Mouse (Mus musculus): Measurements from ENCODE around the gene Kcnj8.

The Kcnj8 gene

DNA sequence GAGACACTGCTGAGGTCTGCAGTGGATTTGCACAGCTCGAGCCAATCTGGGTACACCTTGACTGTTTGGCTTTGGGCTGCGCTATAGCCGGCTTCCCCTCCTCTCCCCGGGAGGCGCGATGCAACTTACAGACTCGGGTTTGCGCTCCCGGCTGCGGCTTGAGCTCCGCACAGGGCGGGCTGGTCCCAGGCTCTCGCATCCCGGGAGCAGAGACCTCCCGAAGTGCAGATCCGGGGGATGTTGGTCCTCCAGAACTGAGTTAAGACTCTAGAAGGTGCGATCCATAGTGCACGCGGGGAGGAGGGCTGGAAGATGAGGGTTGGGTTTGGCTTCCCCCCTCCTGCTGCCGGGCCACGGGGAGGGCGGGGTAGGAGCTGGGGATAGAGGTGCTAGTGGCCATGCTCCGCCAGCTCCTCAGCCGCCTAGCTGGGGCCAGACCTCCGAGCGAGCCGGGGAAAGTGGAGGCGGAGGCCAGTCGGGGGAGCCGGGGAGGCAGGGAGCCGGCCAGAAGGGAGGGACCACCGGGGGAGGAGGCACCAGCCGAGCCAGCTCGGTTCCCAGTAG is at the start of gene Kcnj8:
Gene Kcnj8, minus strand, starts transcription at position 560 of the 564 bp plus-strand sequence.
- DNase-seq = peak; percentile 37 to 43

DNA sequence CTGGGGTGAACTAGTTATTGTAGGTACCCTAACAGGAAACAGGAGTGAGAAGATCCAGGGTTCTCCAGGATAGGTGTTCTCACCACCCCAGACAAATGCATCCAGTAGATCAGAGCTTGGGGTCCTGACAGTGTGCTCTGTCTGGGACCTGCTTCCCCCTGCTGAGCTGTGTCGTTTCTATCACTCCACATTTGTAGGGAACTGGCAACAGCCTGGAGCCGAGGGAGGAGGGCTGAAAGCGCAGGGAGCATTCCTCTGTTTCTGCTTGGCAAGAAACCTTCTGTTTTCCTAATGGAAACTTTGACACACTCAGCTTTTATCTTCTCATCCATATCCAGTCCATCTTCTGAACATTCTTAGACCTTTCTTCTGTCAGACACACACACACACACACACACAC is 45.2 kb upstream of the Kcnj8 start:
- DNase-seq = no peak

DNA sequence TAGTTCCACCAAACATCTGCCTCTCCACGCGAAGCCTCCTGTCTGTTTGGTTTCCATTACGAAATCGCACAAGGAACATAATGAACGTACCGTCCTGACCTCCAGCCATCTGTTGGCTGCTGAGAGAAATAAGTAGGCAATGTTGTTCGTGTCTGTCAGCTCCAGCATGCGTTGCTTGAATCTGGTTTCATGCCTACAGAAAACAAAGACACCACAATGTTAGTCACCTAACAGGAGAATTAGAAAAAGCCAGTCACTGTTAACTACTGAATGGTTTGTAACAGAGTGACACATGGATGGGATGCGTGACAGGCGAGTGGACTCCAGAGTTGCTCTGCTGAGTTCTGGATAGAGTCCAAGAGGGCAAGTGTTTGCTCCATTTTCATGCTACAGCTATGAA is 42.9 kb upstream of the Kcnj8 start:
- DNase-seq = no peak

DNA sequence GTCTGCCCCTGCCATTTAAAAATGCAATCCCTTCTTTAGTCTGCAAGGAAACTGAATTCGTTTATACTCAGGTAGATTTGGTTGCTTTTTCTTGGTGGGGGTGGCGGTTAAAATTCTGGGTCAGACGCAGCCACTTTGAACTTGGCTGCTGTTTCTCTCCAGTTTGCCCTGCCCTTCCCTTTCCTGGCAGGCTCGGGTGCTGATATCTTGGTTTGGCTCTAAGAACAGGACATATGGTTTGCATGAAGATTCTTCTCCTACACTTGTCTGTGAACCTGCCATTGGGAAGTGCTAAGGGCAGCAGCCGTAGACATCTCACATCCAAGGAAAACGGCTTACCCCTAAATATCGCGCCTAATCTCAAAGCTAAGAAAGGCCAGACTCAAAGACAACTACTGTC is 41.0 kb upstream of the Kcnj8 start:
- DNase-seq = no peak

DNA sequence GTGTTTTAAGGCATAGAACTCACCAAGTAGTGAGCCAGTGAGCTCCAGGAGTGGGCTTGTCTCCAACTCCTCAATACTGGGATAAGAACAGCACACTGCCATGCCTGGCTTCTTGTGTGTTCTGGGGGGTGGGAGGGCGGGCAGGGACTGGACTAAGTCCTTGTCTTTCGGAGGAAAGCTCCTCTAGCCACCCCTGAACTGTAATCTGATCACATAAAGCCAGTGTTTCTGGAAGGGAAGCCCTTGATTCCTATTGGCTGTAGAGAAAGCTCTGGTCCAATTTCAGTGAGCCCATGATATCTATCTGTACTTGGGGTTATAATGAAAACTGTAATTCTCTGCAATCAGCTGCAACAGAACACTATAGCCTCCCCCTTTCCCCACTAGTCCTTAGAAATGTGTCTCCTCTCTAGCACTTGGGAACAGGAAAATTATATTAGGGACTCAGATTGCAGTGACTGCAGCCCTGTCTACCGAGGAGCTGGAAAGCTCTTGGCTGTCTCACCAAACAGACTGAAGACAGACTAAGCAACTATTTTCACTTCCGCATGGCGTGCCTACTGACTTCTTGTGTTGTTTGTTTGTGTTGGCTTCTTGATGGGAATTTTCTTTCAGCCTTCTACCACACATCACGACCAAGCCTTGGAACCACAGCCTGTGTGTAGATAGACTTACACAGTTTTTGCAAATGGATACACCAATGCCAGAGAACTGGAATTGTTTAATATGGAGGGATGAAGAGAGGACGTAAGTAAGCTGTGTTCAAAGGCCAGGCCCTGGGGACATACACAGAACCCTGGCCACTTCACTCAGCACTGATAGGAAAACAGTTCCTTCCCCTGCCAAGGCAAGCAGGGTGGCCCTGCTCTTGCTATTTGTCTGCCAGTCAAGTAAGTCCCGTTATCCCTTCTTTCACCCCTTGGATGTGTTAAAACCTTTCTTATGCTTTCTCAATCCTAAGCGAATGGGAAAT is 38.3 kb upstream of the Kcnj8 start:
- DNase-seq = no peak

DNA sequence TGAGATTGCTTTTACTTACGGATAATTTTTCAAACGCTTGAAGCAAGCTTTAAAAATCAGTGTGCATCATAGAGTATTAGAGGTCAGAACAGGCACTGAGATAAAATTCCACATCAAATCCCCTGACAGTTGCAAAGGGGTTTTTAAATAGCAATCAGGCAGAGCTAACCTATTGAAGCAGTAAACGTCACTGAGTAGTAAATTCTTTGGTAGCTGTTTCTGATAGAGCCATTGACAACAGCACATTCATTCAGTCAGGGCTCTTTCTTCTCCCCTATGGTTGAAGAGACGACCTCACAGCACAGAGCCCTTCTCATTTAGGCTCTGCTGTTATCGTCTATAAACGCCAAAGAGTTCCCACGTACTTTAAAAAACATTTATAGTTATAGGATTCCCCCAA is 35.7 kb upstream of the Kcnj8 start:
- DNase-seq = no peak

DNA sequence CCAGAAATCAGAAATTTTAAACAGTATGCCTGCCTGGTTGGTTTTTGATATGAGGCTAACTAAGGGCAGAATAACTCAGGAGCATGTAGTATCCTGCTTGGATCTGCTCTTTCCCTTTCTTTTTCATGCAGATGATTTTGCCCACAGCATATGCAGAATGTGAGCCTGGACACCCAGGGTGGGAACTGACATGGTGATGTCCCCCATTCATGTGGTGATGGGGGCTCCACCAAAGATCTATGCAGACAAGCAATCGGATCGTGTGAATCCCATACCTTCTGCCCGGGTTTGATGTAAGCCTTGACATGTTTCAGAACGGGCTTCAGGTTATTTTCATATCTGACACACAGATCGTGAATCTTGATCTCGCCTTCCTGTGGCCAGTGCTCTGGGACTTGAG is 31.4 kb upstream of the Kcnj8 start:
- no peak for DNase-seq

DNA sequence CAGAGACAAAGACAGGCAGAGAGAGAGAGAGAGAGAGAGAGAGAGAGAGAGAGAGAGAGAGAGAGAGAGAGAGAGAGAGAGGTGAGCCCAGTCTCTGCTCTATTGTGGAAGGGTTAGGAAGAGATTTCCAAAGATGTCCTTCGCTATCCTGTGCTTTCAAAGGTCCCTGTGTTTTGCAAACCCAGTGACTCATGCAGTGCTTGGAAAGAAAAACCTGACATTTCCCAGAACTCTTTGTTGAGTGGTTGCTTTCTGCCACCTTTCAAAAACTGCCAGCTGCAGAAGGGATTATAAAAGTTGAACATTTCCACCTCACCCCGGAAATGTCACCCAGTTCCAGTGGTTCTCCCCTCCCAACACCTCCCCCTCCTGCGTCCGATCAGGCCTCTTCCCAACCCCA is 7.4 kb upstream of the Kcnj8 start:
- DNase-seq = peak in 1 of 2 experiments; percentile 19

DNA sequence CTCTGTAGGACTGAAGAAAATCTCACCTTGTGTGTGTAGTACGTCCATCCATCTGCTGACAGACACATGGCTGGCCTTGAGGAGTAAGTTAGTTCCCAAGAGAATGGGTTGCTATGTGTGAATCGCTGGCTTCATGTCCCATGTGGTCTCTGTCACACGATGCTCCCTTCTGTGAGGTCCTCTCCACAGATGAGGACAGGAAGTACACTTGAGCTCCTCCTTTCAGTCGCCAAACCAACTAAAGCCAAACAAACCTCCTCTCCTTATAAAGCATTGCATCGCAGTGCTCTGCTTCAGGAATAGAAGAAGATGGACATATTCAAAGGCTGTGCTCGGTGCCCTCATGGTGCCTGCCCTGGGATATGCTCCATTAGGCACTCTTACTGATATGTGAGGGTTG is 6.4 kb upstream of the Kcnj8 start:
- no peak for DNase-seq

DNA sequence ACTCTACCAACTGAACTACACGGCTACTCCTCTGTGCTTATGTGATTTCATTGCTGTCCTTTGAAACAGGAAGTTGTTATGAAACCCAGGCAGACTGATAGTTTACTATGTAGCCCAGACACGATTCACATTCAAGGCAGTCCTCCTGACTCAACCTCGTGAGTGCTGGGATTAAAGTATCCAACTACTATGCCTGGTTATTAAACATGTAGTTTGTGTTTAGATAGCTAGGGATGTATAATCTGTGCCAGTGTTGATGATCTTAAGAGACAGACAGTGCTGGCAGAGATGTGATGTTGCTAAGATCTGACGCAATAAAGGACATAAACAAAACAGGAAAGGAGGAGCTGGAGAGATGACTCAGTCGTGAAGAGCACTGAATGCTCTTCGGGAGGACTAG is 1.5 kb upstream of the Kcnj8 start:
- no peak for DNase-seq

DNA sequence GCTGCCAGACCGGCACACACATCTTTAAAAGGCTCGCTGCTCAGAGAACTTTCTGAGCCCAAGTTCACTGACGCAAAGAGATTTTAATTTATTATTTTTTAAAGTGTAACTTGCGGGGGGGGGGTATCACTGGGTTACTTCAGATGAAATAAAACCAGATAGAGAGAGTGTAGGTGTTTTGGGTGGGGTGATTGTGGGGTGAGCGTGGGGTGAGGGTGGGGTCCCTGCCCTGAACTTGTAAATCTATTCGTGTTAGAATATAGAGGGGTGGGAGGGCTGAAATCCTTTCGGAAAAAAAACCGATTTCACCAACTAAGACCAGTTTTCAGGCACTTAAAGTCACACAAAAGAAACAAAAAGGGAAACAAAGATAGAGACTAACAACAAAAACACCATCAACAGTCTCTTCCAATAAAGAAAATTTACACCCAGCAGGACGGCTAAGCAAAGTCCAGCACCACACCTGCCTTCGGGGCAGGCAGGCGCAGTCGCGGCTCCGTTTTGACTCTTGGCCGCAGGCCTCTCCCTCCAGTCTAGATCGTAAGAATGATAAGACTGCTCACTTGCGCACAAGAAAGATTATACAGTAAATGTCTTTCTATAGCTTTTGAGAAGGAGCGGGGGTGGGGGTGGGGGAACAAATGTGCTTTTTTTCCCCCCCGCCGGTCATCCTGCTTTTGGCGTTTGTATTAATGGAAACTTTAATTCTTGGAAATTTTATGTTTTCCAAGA is 381 bp upstream of the Kcnj8 start:
- DNase-seq = no peak

DNA sequence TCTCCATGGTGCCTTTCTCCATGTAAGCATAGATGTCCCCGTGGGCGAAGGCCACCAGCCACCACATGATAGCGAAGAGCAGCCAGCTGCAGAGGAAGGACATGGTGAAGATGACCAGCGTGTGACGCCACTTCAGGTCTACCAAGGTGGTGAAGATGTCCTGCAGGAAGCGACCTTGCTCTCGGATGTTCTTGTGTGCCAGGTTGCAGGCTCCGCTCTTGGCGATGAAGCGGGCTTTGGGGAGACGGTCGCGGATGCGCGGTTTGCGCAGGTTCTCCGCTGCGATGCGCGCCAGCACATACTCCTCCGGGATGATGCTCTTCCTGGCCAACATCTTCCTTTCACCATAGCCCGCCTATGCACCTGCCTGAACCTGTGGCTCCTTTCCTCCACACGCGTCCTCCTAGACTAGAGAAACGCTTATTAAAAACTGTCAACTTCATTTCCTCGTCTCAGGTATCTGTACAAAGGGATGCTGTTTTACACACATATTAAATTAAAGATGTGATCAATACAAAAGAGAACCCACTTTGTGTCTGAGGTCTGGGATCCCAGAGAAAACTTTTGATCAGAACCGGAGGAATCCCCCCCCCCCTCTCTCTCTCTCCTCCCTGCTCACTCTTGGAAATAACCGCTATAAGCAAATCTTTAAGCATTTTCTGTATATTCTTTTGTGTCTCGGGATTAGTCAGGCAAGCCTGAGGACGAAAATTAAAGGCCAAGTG is 1.2 kb downstream of the Kcnj8 start:
- DNase-seq = no peak

DNA sequence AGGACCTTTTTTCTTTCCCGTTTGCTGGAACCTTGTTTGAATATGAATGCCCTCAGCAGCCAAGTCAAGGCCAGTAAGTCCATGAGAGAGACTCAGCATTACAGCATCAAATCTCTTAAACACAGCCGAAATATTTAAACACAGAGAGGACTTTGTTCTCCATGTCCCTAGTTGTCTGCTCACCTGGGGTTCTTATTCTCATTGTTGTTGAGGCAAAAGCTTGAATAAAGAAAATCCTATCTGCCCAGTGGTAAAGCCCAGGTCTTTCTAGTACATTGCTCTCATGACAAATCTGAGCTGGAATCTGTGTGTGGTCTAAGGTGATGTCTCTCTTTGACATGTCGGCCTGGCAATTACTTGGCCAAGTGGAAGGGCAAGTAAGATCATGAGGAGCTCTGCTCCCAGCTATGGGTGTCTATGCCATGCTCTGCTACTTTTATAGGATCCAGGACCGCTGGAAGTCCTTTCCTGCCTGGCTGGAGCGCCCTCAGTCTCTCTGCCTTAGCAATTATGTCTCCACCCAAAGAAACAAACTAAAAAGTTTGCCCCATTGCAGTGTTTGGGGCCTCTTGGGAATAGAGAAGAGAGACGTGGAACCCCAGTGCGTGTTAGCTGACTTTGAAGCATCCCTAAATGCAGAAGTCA is 2.6 kb downstream of the Kcnj8 start:
- DNase-seq = no peak

DNA sequence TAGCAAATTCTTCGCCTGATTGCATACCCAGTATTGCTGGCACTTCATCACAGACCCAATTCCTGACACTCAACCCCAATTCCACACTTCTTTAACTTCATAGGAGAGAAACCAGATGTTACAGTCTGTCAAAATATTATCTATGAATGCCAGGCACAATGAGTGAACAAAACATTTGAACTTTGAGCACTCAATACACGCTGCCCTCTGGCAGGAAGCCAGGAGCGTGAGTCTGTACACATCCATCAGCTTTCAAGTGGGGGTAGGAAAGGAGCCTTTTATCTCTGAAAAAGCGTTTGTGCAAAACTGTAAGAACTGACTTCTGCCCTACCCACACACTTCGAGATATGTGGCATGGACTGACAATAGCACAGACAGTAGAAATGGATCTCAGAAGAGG is 4.0 kb downstream of the Kcnj8 start:
- DNase-seq = peak; percentile 39 to 57

DNA sequence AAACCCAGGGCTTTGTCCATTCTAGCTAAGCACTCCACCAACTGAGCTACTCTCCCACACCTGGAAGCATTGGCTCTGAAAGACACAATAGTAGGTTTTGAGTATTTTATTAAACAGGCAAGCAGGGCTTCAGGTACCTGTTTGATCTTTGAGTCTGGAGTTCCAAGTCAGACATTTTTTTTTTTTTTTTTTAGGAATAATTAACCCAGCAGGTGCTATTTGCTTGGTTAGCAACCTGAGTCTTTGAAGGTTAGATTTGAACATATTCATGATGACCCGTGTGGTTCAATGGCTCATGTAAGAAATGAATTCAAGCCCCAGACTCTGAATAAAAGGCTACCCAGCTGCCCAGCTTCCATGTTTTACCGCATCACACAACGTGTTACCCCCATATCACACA is 6.7 kb downstream of the Kcnj8 start:
- no peak for DNase-seq

DNA sequence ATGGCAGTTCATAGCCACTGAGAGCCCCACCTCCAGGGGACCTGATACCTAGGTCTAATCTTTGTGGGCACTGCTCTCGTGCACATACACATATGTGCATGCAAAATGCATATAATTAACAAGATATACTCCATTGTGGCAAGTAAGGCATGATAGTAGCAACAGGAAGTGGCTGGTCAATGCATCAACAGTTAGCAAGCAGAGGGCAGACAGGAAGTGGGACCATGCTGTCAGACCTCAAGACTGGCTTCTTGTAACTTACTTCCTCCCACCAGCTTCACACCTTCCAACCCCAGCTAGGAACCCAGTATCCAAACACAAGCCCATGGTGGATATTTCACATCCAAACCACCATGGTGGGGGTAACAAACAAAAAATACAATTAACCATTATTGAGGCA is 10.3 kb downstream of the Kcnj8 start:
- peak; percentile 30 to 32 for DNase-seq

DNA sequence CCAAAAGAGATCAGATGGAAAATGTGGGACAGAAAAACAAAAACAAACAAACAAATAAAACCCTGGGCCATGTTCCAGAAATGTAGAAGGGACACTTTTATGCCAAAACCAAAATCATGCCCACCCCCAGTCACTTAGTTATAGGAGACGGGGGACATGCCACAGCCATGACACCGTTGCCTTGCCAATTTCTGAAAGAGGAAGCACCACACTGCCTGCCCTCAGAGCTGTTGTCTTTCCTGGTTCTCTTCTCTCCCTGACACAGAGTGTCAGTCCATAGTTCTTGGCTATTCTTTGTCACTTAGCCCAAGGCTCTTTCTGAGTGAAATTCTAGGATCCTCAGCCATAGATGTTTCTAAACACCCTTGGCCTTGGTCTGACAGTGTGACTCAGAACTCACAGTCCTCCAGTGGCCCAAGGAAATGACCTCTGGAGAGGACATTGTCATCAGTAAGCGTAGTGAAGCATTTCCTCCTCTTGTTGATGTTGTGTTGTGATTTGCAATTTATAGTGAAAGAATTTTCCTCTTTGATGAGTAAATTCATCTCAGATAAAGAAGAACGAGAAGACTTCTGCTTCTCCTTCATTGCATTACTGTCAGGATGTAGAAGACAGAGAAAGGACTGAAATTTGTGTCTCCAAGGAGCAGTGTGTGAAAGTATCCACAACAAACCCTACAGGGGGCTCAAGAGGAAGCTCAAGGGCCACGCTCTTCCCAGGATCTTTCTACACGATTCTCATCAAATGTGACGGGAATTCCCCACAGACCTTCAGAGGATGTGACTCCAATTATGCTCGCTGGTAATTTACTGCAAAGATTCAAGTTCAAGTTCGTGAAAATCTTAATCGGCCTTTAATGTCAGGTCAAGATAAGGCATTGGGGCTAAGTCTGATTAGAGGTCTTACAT is 12.4 kb downstream of the Kcnj8 start:
- no peak for DNase-seq

DNA sequence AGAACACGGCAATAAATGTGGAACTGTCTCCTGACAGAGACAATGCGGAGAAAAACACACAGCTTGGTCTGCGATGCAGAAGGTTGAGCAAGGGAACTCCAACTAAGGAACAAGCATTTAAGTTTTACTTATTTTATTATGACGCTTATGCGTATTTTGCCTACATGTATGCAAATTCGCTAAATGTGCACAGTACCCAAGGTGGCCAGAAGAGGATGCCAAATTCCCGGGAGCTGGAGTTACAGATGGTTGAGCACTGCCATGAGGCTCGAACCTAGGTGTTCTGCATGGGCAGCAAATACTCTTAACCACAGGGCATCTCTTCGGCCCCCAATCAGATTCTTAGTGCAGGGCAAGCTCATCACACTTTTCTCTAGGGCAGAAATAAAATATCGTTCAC is 13.3 kb downstream of the Kcnj8 start:
- DNase-seq = no peak

DNA sequence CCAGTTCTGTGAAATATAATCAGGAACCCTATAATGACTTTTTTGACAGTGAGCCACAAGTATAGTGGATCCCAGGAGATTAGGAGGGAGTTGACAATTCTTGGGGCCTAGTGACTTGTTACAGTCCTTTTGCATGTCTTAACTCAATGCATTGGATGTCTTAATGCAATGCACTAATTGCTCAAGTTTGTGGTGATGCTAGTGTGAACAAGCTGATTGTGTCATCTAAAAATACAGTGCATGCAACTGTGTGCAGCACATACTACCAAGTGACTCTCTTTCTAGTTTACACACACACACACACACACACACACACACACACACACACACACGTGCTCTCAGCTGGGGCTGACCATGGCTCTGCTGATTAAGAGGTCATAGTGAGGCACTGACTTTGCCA is 15.4 kb downstream of the Kcnj8 start:
- DNase-seq = no peak

DNA sequence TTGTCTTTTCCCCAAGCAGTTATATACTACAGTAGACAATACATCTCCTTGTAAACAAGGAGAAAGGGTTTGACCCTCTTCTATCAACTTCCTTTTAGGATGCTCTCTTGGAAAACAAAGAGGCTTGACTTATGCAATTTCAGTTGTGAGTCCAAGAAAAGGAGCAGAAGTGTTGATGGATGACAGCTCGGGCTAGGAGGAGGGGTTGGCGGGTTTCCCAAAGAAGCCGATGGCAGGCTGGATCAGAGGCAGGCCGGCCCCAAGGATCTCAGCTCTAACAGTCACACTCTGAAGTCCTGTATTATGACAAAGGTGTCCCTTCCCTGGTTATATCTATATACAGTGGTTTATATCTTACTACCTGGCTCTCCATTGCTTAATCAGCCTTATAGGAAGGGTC is 19.9 kb downstream of the Kcnj8 start:
- no peak for DNase-seq

DNA sequence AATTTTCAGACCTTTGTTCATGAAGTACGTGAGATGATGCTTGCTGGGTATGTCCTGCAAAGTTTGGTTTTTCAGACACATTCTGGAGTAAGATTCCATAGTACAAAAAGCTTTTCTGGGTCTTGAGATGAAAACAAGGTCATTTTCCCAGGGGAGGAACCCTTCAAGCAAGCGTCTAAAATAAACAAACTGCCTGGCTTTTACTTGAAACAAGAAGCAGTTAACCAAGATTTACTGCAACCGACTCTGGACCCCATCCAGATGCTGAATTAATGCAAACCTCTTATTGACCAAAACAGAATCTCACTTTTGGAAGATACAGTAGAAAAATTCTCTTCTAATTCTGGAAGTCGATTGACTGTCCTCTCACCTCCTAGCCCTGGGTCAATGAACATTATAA is 20.5 kb downstream of the Kcnj8 start:
- no peak for DNase-seq

DNA sequence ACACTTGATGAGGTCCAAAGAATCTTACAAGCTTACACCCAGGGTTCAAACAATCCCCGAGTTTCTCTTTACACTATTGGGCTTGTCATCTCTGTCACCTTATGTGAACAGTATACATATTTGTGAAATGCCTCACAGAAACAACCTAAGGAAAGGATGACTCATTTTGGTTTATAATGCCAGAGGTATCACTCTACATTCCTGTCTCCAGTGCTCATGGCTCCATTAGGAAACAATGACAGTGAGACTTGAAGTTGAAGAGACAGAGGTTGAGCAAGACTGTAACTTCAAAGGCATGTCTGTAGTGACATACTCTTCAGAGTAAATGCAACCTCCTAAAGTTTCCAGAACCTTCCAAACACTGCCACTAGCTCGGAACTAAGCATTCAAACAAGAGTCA is 23.0 kb downstream of the Kcnj8 start:
- DNase-seq = no peak
